Comparison of ENCODE assay signal across 10 mouse cellular contexts in the genomic region with DNA sequence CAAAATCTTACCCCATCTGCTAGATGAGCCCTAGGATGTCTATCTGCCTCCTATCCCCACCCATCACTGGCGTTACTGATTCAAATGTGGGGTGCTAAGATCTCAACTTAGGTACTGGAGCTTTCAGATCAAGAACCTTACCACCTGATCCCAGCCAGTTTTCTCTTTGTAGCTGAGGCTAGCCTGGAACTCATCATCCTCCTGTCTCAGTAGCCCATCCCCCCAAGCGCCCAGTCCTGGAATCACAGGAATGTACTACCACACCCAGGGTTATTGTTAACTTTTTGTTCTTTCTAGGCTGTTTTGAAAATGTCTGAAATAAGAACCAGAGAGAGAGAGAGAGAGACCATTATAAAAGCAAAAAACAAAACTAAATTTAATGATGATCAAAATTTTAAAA.
"Had no signal": no experiment of that assay in that cellular context is flagged by ENCODE, and none has a peak within 500 bp of the region (broad histone marks: within the 10 kb centered on the region; RNA-seq: fewer than 3 reads in every experiment).

No protein-coding gene starts in this region.

- DNase-seq: lung, adult 2 months; lung, postnatal 14 days; lung, postnatal 36 days; midbrain, embryonic 14.5 days; retina, postnatal 1 day; right cerebral cortex, adult 18-20 months; right cerebral cortex, postnatal 25 days; thymus, adult 18-20 months; thymus, postnatal 14 days; thymus, postnatal 4 days had no signal
